Mouse (Mus musculus) limb, embryonic 11.5 days (tissue): ENCODE measurements around the gene Syt1. TPM values are rescaled to one million over a fixed set of nuclear protein-coding genes. Genes with fewer than 3 reads are reported as not detected.

Experiments used
- ATAC-seq: fragments of 200-750 bp; cut with Nextera tagmentation; 2 replicates; pipeline ENCODE4 v1.8.0; 2017; ENCODE audit warnings: low read depth; ENCODE audit not compliant: insufficient number of reproducible peaks, low FRiP score, low TSS enrichment
- DNase-seq: peaks from one replicate; pipeline ENCODE4 v3.0.0-alpha.2; 2015; ENCODE audit warnings: low spot score
- H3K27ac ChIP-seq: fragments of 300-500 bp; sonication (generic); replicated peaks from 2 replicates; pipeline ENCODE4 v1.5.1; 2014; ENCODE audit warnings: low read depth, mild to moderate bottlenecking, low read length
- H3K27me3 ChIP-seq: fragments of 300-500 bp; sonication (generic); 2 replicates; pipeline ENCODE4 v1.6.1; 2014; ENCODE audit warnings: mild to moderate bottlenecking, low read length, mixed read lengths; ENCODE audit not compliant: control insufficient read depth, insufficient read depth
- H3K36me3 ChIP-seq: fragments of 300-500 bp; sonication (generic); 2 replicates; pipeline ENCODE4 v1.6.1; 2014; ENCODE audit warnings: mild to moderate bottlenecking, low read length, moderate library complexity, mixed read lengths; ENCODE audit not compliant: control insufficient read depth, insufficient read depth
- H3K4me1 ChIP-seq: fragments of 300-500 bp; sonication (generic); 2 replicates; pipeline ENCODE4 v1.6.1; 2014; ENCODE audit warnings: low read length, mixed read lengths; ENCODE audit not compliant: control insufficient read depth, insufficient read depth
- H3K4me2 ChIP-seq: fragments of 300-500 bp; sonication (generic); 2 replicates; pipeline ENCODE4 v1.6.1; 2014; ENCODE audit warnings: low read depth, mild to moderate bottlenecking, moderate library complexity; ENCODE audit not compliant: severe bottlenecking
- H3K4me3 ChIP-seq: fragments of 300-500 bp; sonication (generic); 2 replicates; pipeline ENCODE4 v1.5.1; 2014; ENCODE audit warnings: low read depth, low read length
- H3K9ac ChIP-seq: fragments of 300-500 bp; sonication (generic); 2 replicates; pipeline ENCODE4 v1.6.1; 2014; ENCODE audit warnings: mild to moderate bottlenecking, low read length
- H3K9me3 ChIP-seq: fragments of 300-500 bp; sonication (generic); 2 replicates; pipeline ENCODE4 v1.6.1; 2016; ENCODE audit warnings: low read length; ENCODE audit not compliant: control insufficient read depth
- WGBS: fragments of 180-500 bp; shearing (Covaris S2); extraction: QIAGEN DNeasy Blood & Tissue Kit; methylation state at CpG from one replicate; pipeline ENCODE4 v1.1.7; 2014; 5-methylcytosine and 5-hydroxymethylcytosine counted together
- polyA plus RNA-seq: library from polyadenylated mRNA; unstranded; fragments of >200 nt; fragmentation: Nextera tagmentation; extraction: Ambion mirVana; gene quantifications from 2 replicates; pipeline ENCODE4 v1.2.1, GENCODE M21; 2014

The Syt1 gene
- polyA plus RNA-seq, 1 experiment from 2014 or later, result 0.32 TPM

DNA sequence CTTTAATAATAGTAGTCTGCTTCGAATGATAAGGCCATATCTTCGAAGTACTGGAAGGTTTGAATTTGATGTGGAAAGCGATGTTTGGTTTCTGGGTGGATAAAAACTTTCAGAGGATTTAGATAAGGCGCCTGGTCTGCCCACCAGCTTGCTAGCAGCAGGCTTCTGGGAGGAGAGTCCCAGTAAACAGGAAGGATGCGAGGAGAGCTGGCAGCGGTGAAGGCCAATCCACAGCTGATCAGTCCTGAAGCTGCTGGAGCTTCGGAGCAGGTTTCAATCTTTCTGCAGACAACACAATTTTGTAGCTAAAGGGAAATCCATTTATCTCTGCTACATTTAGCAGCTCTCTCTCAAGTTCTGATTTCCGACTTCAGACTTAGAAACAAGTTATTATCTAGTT is 358.7 kb downstream of the Syt1 start:
- H3K4me2 ChIP-seq, result no peak overlapping the region
- no peaks in the 10 kb centered on the region for H3K36me3 ChIP-seq
- no peaks in the 10 kb centered on the region for H3K4me1 ChIP-seq
- no peak for ATAC-seq
- no peak overlapping the region for H3K9ac ChIP-seq
- H3K9me3 ChIP-seq, result no peaks in the 10 kb centered on the region
- no peak overlapping the region for H3K27ac ChIP-seq
- WGBS, result 83% methylated on average over 8 of the region's 8 CpGs
- no peak overlapping the region for H3K4me3 ChIP-seq
- DNase-seq, result no peak
- no peaks in the 10 kb centered on the region for H3K27me3 ChIP-seq

DNA sequence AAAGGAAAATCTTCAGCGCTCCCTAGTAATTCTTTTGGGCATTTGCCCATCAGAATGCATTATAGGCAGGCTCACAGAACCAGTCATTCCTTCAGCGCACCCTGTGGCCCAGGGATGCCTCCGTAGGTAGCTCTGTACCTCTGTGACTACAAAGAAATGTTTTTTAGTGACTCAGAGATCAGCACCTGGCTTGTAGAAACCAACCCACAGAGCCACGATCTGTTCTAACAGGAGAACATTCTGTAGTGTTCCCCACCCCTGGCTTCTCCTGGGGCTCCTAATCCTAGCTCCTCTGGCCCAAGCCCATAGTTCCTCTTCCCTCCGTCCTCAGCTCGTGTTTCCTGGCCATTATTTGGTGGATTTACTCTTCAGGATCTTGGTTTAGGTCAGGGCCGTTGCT is 361.6 kb downstream of the Syt1 start:
- no peaks in the 10 kb centered on the region for H3K9me3 ChIP-seq
- H3K36me3 ChIP-seq, result no peaks in the 10 kb centered on the region
- DNase-seq, result no peak
- WGBS, result 70% methylated on average over 7 of the region's 7 CpGs
- no peak overlapping the region for H3K4me3 ChIP-seq
- H3K4me2 ChIP-seq, result no peak overlapping the region
- H3K9ac ChIP-seq, result no peak overlapping the region
- ATAC-seq, result no peak
- no peaks in the 10 kb centered on the region for H3K4me1 ChIP-seq
- H3K27me3 ChIP-seq, result no peaks in the 10 kb centered on the region
- no peak overlapping the region for H3K27ac ChIP-seq

DNA sequence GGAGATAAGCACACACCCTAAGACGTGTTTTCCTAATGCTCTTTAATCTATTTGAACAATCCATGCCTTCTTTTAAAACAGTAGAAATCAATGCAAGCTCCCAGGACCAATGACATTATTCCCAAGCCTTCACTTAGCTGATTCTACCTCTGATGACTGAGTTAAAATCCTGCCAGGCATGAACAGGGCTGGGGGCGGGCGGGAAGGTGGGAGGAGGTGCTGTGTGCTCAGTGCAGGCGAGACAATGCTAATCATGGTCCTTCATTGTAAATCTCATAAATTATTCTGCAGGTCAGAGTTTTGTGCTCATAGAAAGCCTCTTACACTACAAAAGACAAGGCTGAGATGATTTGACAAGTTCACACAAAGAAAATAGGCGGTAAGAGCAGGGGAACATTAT is 366.9 kb downstream of the Syt1 start:
- H3K9ac ChIP-seq, result no peak overlapping the region
- DNase-seq, result no peak
- H3K27ac ChIP-seq, result no peak overlapping the region
- no peaks in the 10 kb centered on the region for H3K36me3 ChIP-seq
- H3K9me3 ChIP-seq, result no peaks in the 10 kb centered on the region
- no peak for ATAC-seq
- WGBS, result 82% methylated on average over 5 of the region's 5 CpGs
- no peaks in the 10 kb centered on the region for H3K4me1 ChIP-seq
- no peaks in the 10 kb centered on the region for H3K27me3 ChIP-seq
- no peak overlapping the region for H3K4me3 ChIP-seq
- no peak overlapping the region for H3K4me2 ChIP-seq

DNA sequence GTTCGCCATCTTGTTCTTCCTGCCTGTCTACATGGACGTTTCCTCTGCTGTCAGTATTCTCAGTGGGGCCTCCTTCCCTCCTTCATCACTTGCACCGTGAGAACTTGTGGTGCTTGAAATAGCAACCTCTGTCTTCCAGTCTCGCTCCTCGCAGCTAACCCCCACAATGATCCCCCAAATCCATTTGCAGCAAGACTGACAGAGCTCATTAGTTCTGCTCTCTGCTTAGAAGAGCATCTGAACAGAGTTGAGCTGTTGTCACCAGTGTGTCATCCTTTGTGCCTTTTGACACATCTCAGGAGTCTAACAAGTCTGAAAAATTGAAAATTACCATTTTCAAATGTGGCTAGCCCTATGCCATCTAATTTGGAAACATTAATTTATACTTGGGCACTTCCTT is 372.7 kb downstream of the Syt1 start:
- Histone ChIP-seq H3K4me2 (no peak overlapping the region), H3K27me3 (no peaks in the 10 kb centered on the region), H3K4me1 (no peaks in the 10 kb centered on the region), H3K9ac (no peak overlapping the region), H3K36me3 (no peaks in the 10 kb centered on the region), H3K9me3 (no peaks in the 10 kb centered on the region), H3K27ac (no peak overlapping the region), H3K4me3 (no peak overlapping the region)
- no peak for DNase-seq
- ATAC-seq, result no peak
- WGBS, result 86% methylated on average over 5 of the region's 5 CpGs

DNA sequence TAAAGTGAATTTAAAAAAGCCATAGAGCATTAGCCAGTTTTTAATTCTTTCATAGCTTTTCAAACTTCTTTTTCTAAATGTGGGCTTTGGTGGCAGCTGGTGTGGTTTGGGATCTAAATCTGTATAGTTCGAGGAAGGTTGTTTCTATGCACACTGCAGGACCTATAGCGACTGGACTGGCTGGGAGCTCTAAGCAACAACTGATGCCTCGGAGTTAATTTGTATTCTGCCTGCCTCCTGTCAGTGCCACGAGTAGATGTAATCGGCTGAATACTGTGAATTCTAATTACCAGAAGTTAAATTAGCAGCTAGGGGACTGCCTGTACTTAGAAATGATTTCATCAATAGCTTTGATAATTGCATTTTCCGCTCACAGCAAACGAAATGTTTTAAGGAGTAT is 374.7 kb downstream of the Syt1 start:
- H3K27ac ChIP-seq, result no peak overlapping the region
- H3K9me3 ChIP-seq, result no peaks in the 10 kb centered on the region
- H3K4me1 ChIP-seq, result no peaks in the 10 kb centered on the region
- no peak overlapping the region for H3K4me3 ChIP-seq
- DNase-seq (no peak), ATAC-seq (no peak)
- H3K4me2 ChIP-seq, result no peak overlapping the region
- H3K27me3 ChIP-seq, result no peaks in the 10 kb centered on the region
- no peak overlapping the region for H3K9ac ChIP-seq
- H3K36me3 ChIP-seq, result no peaks in the 10 kb centered on the region
- 80% methylated on average over 7 of the region's 7 CpGs for WGBS

DNA sequence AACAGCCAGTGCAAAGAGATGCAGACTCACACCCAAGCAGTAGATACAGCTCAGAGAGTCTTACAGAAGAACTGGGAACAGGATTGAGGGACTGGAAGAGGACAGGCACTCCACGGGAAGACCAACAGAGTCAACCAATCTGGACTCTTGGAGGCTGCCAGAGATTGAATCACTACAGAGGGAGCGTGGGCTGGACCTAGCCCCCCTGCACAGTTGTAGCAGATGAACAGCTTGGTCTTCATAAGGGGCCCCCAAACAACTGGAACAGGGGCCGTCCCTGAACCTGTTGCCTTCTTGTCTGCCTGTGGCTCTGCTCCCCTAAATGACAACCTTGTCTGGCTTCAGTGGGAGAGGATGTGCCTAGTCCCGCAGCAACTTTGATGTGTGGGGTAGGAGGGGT is 375.2 kb downstream of the Syt1 start:
- Histone ChIP-seq H3K9me3 (no peaks in the 10 kb centered on the region), H3K36me3 (no peaks in the 10 kb centered on the region), H3K4me2 (no peak overlapping the region), H3K27me3 (no peaks in the 10 kb centered on the region), H3K4me1 (no peaks in the 10 kb centered on the region), H3K9ac (no peak overlapping the region), H3K4me3 (no peak overlapping the region), H3K27ac (no peak overlapping the region)
- WGBS, result 79% methylated on average over 4 of the region's 4 CpGs
- ATAC-seq, result no peak
- no peak for DNase-seq

DNA sequence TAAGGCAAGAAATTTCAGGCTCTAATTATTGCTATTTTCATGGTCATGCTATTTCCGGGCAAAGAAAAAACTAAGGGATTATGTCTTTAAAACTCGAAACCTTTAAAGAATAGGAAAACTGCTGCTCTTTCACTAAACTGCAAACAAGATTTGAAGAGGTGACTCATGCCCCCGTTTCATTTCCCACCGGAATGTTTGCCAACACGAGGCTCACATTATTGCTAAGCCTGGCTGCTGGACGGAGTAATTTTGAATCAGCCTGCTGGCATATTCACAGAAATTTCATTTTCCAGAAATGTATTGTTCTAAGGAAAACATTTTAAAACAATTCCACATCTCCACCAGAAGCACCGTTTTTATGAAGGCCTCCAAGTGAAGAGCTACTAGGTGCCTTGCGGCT is 379.9 kb downstream of the Syt1 start:
- H3K27me3 ChIP-seq, result no peaks in the 10 kb centered on the region
- no peak overlapping the region for H3K9ac ChIP-seq
- no peaks in the 10 kb centered on the region for H3K36me3 ChIP-seq
- ATAC-seq, result no peak
- 94% methylated on average over 8 of the region's 8 CpGs for WGBS
- no peaks in the 10 kb centered on the region for H3K4me1 ChIP-seq
- H3K4me3 ChIP-seq, result no peak overlapping the region
- H3K9me3 ChIP-seq, result no peaks in the 10 kb centered on the region
- no peak overlapping the region for H3K27ac ChIP-seq
- no peak for DNase-seq
- no peak overlapping the region for H3K4me2 ChIP-seq

DNA sequence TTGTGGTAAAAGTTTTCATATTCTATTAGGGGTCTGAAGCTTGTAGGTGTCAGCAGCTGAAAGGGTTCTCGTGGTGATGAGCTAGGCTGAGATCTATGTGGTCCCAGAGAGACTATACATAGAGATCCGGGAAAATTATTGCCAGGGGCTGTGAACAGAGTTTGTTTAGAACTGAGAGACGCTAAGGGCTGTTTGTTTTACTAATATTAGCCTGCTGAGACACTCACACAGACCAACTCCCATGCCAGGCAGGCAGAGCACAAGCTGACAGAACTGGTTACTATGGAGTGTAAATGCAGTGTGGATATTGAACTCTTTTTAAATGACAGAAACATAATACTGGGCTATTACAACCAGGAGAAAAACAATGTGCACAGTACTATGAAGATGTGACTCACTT is 384.4 kb downstream of the Syt1 start:
- no peak overlapping the region for H3K4me3 ChIP-seq
- H3K9ac ChIP-seq, result no peak overlapping the region
- no peaks in the 10 kb centered on the region for H3K9me3 ChIP-seq
- 73% methylated on average over 3 of the region's 3 CpGs for WGBS
- H3K27ac ChIP-seq, result no peak overlapping the region
- H3K4me2 ChIP-seq, result no peak overlapping the region
- H3K27me3 ChIP-seq, result no peaks in the 10 kb centered on the region
- H3K36me3 ChIP-seq, result no peaks in the 10 kb centered on the region
- DNase-seq, result no peak
- no peaks in the 10 kb centered on the region for H3K4me1 ChIP-seq
- no peak for ATAC-seq

DNA sequence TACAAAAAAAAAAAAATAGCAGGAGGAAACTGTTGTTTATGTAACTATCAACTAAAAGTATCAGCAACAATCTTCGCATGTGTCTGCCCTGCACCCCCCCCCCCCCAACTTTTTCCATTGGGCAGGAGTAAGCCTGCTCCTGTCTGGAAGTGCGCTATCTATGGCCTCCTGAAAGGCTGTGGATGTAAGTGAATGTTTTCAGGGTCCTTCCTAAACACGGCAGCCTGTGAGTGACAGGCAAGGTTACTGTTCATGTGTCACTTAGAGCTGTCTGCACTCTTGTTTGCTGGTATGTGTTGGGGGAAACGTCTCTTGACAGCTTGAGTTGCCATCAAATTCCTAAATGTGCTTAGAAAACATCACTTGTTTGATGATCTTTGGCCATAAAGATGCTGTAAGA is 387.8 kb downstream of the Syt1 start:
- no peak overlapping the region for H3K27ac ChIP-seq
- H3K36me3 ChIP-seq, result no peaks in the 10 kb centered on the region
- no peak overlapping the region for H3K9ac ChIP-seq
- DNase-seq (no peak), ATAC-seq (no peak)
- no peak overlapping the region for H3K4me3 ChIP-seq
- H3K27me3 ChIP-seq, result no peaks in the 10 kb centered on the region
- H3K4me1 ChIP-seq, result no peaks in the 10 kb centered on the region
- no peak overlapping the region for H3K4me2 ChIP-seq
- WGBS, result 61% methylated on average over 4 of the region's 4 CpGs
- H3K9me3 ChIP-seq, result no peaks in the 10 kb centered on the region
